Mouse (Mus musculus): ENCODE data around the gene March5. TPM values are rescaled to one million over a fixed set of nuclear protein-coding genes. Genes with fewer than 3 reads are reported as not detected.

The March5 gene
- polyA plus RNA-seq, 1 experiment from 2014 or later = 49.0 TPM

Other genes starting within 250 kb of the March5 start
- gene Cpeb3, start 1.1 kb downstream of the March5 start, polyA plus RNA-seq (2015; fragmentation: Nextera tagmentation; extraction: Ambion mirVana) = 0.44 and 0.97 TPM in 2 replicates
- gene Ide, start 130.3 kb downstream of the March5 start, polyA plus RNA-seq (2015; fragmentation: Nextera tagmentation; extraction: Ambion mirVana) = 49.1 and 50.8 TPM in 2 replicates
- 37.3 and 40.4 TPM in 2 replicates for gene Kif11, start 168.9 kb downstream of the March5 start, polyA plus RNA-seq (2015; fragmentation: Nextera tagmentation; extraction: Ambion mirVana)
- 11.1 and 11.8 TPM in 2 replicates for gene Hhex, start 227.3 kb downstream of the March5 start, polyA plus RNA-seq (2015; fragmentation: Nextera tagmentation; extraction: Ambion mirVana)

Measured in intestine, embryonic 16.5 days (tissue).